Mouse (Mus musculus): Measurements from ENCODE around the gene Sema6d.

GRCm38 (mm10) chr2:124642131-124642530, 552.4 kb downstream of the Sema6d start:
- no peak for TF ChIP-seq CTCF (IDR thresholded peaks at IDR 0.05; ENCODE audit: low read depth, low read length)
- TF ChIP-seq POLR2A (IDR thresholded peaks at IDR 0.05; ENCODE audit: borderline replicate concordance, low read depth, low read length) = no peak
